Mouse (Mus musculus): ENCODE results near the gene Prdm2.
A peak's percentile ranks its signal among the peaks of the same experiment; 100 is the strongest.

Prdm2 gene

GRCm38 (mm10) chr4:143212341-143213174 is at the start of gene Prdm2:
Gene Prdm2 (minus strand): TSS chr4:143212995.
- DNase-seq (ENCODE audit: low spot score) = peak; percentile 80

GRCm38 (mm10) chr4:143259718-143260349 is 47.0 kb upstream of the Prdm2 start:
- no peak for DNase-seq (ENCODE audit: low spot score)

GRCm38 (mm10) chr4:143258517-143258916 is 45.7 kb upstream of the Prdm2 start:
- peak; percentile 91 for DNase-seq (ENCODE audit: low spot score)

GRCm38 (mm10) chr4:143257971-143258370 is 45.2 kb upstream of the Prdm2 start:
- no peak for DNase-seq (ENCODE audit: low spot score)

- no peak for DNase-seq (ENCODE audit: low spot score)
These were observed 42.7 kb upstream of the Prdm2 start for GRCm38 (mm10) chr4:143255541-143255940.

GRCm38 (mm10) chr4:143253356-143253755 is 40.6 kb upstream of the Prdm2 start:
- no peak for DNase-seq (ENCODE audit: low spot score)

GRCm38 (mm10) chr4:143248050-143248449 is 35.3 kb upstream of the Prdm2 start:
- peak; percentile 67 for DNase-seq (ENCODE audit: low spot score)

GRCm38 (mm10) chr4:143241294-143241693 is 28.5 kb upstream of the Prdm2 start:
- no peak for DNase-seq (ENCODE audit: low spot score)

- DNase-seq (ENCODE audit: low spot score) = no peak
These were observed 26.9 kb upstream of the Prdm2 start for GRCm38 (mm10) chr4:143239615-143240201.

GRCm38 (mm10) chr4:143239117-143239516 is 26.3 kb upstream of the Prdm2 start:
- DNase-seq (ENCODE audit: low spot score) = no peak

GRCm38 (mm10) chr4:143238241-143239031 is 25.6 kb upstream of the Prdm2 start:
- peak; percentile 82 for DNase-seq (ENCODE audit: low spot score)

GRCm38 (mm10) chr4:143231790-143232422 is 19.1 kb upstream of the Prdm2 start:
- DNase-seq (ENCODE audit: low spot score) = no peak

GRCm38 (mm10) chr4:143231110-143231509 is 18.3 kb upstream of the Prdm2 start:
- DNase-seq (ENCODE audit: low spot score) = no peak

GRCm38 (mm10) chr4:143227976-143228375 is 15.2 kb upstream of the Prdm2 start:
- no peak for DNase-seq (ENCODE audit: low spot score)

- no peak for DNase-seq (ENCODE audit: low spot score)
These were observed 13.1 kb upstream of the Prdm2 start for GRCm38 (mm10) chr4:143225886-143226285.

- no peak for DNase-seq (ENCODE audit: low spot score)
These were observed 6.5 kb upstream of the Prdm2 start for GRCm38 (mm10) chr4:143219316-143219751.

GRCm38 (mm10) chr4:143218858-143219257 is 6.1 kb upstream of the Prdm2 start:
- DNase-seq (ENCODE audit: low spot score) = no peak

- no peak for DNase-seq (ENCODE audit: low spot score)
These were observed 4.4 kb upstream of the Prdm2 start for GRCm38 (mm10) chr4:143217189-143217588.

GRCm38 (mm10) chr4:143214221-143214797 is 1.5 kb upstream of the Prdm2 start:
- no peak for DNase-seq (ENCODE audit: low spot score)

GRCm38 (mm10) chr4:143213571-143213970 is 776 bp upstream of the Prdm2 start:
- DNase-seq (ENCODE audit: low spot score) = no peak

GRCm38 (mm10) chr4:143213175-143213479 is 332 bp upstream of the Prdm2 start:
- no peak for DNase-seq (ENCODE audit: low spot score)

Data from testis, postnatal 10 days (tissue).